Mouse (Mus musculus): Measurements from ENCODE around the gene Rhot1. TPM values are rescaled to one million over a fixed set of nuclear protein-coding genes. Genes with fewer than 3 reads are reported as not detected.
"Not testable (repeated sequence)": the region's sequence is repeated elsewhere in the genome, so short reads cannot be mapped to it uniquely, and the experiment has no call there.

Rhot1 gene
- total and polyA plus RNA-seq, 2 experiments from 2014 or later = 53.8 to 89.3 TPM

- peak overlapping the region; percentile 93 for H3K9ac ChIP-seq (replicated peaks; ENCODE audit: low read depth, low read length)
- H3K4me2 ChIP-seq (ENCODE audit: low read depth, low read length) = peak overlapping the region; percentile 78
- peak overlapping the region; percentile 94; the same call in 1 of the 2 replicates for H3K27ac ChIP-seq (ENCODE audit: low read depth)
- TF ChIP-seq CTCF (IDR thresholded peaks at IDR 0.05; ENCODE audit: low read depth) (no peak), EP300 (IDR thresholded peaks at IDR 0.05; ENCODE audit: low read depth) (no peak)
- 0 out of 2 replicates have a peak, but pooled peaks cover 3% of the 10 kb centered on the region for H3K4me1 ChIP-seq (ENCODE audit: control insufficient read depth, insufficient read depth)
- 86% methylated on average over 6 of the region's 6 CpGs for WGBS
- H3K4me3 ChIP-seq (ENCODE audit: low read depth, low read length) = peak overlapping the region; percentile 91
- no peaks in the 10 kb centered on the region for H3K27me3 ChIP-seq (ENCODE audit: control insufficient read depth, insufficient read depth, low read length)
- 0 out of 2 replicates have a peak, but pooled peaks cover 8% of the 10 kb centered on the region for H3K36me3 ChIP-seq (replicated peaks; ENCODE audit: control insufficient read depth, insufficient read depth, low read length)
- DNase-seq (ENCODE audit: low spot score) (no peak), ATAC-seq (ENCODE audit: insufficient read depth, low read depth) (no peak)
- H3K9me3 ChIP-seq (replicated peaks; ENCODE audit: control insufficient read depth, low read length) = no peaks in the 10 kb centered on the region
Observed at GRCm38 (mm10) chr11:80184531-80185071, 24.2 kb upstream of the Rhot1 start.

- WGBS = 61% methylated on average over 5 of the region's 5 CpGs
- H3K4me2 ChIP-seq (ENCODE audit: low read depth, low read length) = peak overlapping the region; percentile 78; the same call in 1 of the 2 replicates
- H3K4me3 ChIP-seq (ENCODE audit: low read depth, low read length); DNase-seq (ENCODE audit: low spot score); H3K9ac ChIP-seq (replicated peaks; ENCODE audit: low read depth, low read length); ATAC-seq (ENCODE audit: insufficient read depth, low read depth); H3K9me3 ChIP-seq (replicated peaks; ENCODE audit: control insufficient read depth, low read length); H3K27me3 ChIP-seq (ENCODE audit: control insufficient read depth, insufficient read depth, low read length); H3K27ac ChIP-seq (ENCODE audit: low read depth); H3K4me1 ChIP-seq (ENCODE audit: control insufficient read depth, insufficient read depth): not testable (repeated sequence)
- H3K36me3 ChIP-seq (replicated peaks; ENCODE audit: control insufficient read depth, insufficient read depth, low read length) = peaks cover 14% of the 10 kb centered on the region
Observed at GRCm38 (mm10) chr11:80185441-80185976, 23.3 kb upstream of the Rhot1 start.

GRCm38 (mm10) chr11:80190280-80190679, 18.5 kb upstream of the Rhot1 start:
- WGBS = 65% methylated on average over 4 of the region's 4 CpGs
- no peak overlapping the region for H3K9ac ChIP-seq (replicated peaks; ENCODE audit: low read depth, low read length)
- TF ChIP-seq EP300 (IDR thresholded peaks at IDR 0.05; ENCODE audit: low read depth) (no peak), CTCF (IDR thresholded peaks at IDR 0.05; ENCODE audit: low read depth) (no peak)
- DNase-seq (ENCODE audit: low spot score) (no peak), ATAC-seq (ENCODE audit: insufficient read depth, low read depth) (no peak)
- no peaks in the 10 kb centered on the region for H3K4me1 ChIP-seq (ENCODE audit: control insufficient read depth, insufficient read depth)
- H3K27me3 ChIP-seq (ENCODE audit: control insufficient read depth, insufficient read depth, low read length) = no peaks in the 10 kb centered on the region
- peaks cover 36% of the 10 kb centered on the region for H3K36me3 ChIP-seq (replicated peaks; ENCODE audit: control insufficient read depth, insufficient read depth, low read length)
- H3K4me3 ChIP-seq (ENCODE audit: low read depth, low read length) = no peak overlapping the region
- H3K4me2 ChIP-seq (ENCODE audit: low read depth, low read length) = no peak overlapping the region
- no peak overlapping the region for H3K27ac ChIP-seq (ENCODE audit: low read depth)
- H3K9me3 ChIP-seq (replicated peaks; ENCODE audit: control insufficient read depth, low read length) = no peaks in the 10 kb centered on the region

GRCm38 (mm10) chr11:80193827-80194226, 15.0 kb upstream of the Rhot1 start:
- no peak overlapping the region for H3K27ac ChIP-seq (ENCODE audit: low read depth)
- H3K4me2 ChIP-seq (ENCODE audit: low read depth, low read length) = no peak overlapping the region
- ATAC-seq (ENCODE audit: insufficient read depth, low read depth) (no peak), DNase-seq (ENCODE audit: low spot score) (no peak)
- no peak for TF ChIP-seq CTCF (IDR thresholded peaks at IDR 0.05; ENCODE audit: low read depth)
- TF ChIP-seq EP300 (IDR thresholded peaks at IDR 0.05; ENCODE audit: low read depth) = no peak
- H3K4me1 ChIP-seq (ENCODE audit: control insufficient read depth, insufficient read depth) = no peaks in the 10 kb centered on the region
- peaks cover 44% of the 10 kb centered on the region for H3K36me3 ChIP-seq (replicated peaks; ENCODE audit: control insufficient read depth, insufficient read depth, low read length)
- H3K9ac ChIP-seq (replicated peaks; ENCODE audit: low read depth, low read length) = no peak overlapping the region
- H3K9me3 ChIP-seq (replicated peaks; ENCODE audit: control insufficient read depth, low read length) = no peaks in the 10 kb centered on the region
- no peak overlapping the region for H3K4me3 ChIP-seq (ENCODE audit: low read depth, low read length)
- WGBS = 67% methylated on average over 4 of the region's 4 CpGs
- no peaks in the 10 kb centered on the region for H3K27me3 ChIP-seq (ENCODE audit: control insufficient read depth, insufficient read depth, low read length)

- TF ChIP-seq EP300 (IDR thresholded peaks at IDR 0.05; ENCODE audit: low read depth) (no peak), CTCF (IDR thresholded peaks at IDR 0.05; ENCODE audit: low read depth) (no peak)
- ATAC-seq (ENCODE audit: insufficient read depth, low read depth) = no peak
- Histone ChIP-seq H3K27me3 (ENCODE audit: control insufficient read depth, insufficient read depth, low read length) (no peaks in the 10 kb centered on the region), H3K9me3 (replicated peaks; ENCODE audit: control insufficient read depth, low read length) (no peaks in the 10 kb centered on the region), H3K9ac (replicated peaks; ENCODE audit: low read depth, low read length) (no peak overlapping the region), H3K4me2 (ENCODE audit: low read depth, low read length) (no peak overlapping the region), H3K36me3 (replicated peaks; ENCODE audit: control insufficient read depth, insufficient read depth, low read length) (peaks cover 34% of the 10 kb centered on the region), H3K4me3 (ENCODE audit: low read depth, low read length) (no peak overlapping the region), H3K4me1 (ENCODE audit: control insufficient read depth, insufficient read depth) (no peaks in the 10 kb centered on the region), H3K27ac (ENCODE audit: low read depth) (no peak overlapping the region)
- DNase-seq (ENCODE audit: low spot score) = no peak
- WGBS = 85% methylated on average over 7 of the region's 7 CpGs
Observed at GRCm38 (mm10) chr11:80196351-80196750, 12.5 kb upstream of the Rhot1 start.

- Histone ChIP-seq H3K4me3 (ENCODE audit: low read depth, low read length) (no peak overlapping the region), H3K27ac (ENCODE audit: low read depth) (no peak overlapping the region), H3K9ac (replicated peaks; ENCODE audit: low read depth, low read length) (no peak overlapping the region), H3K36me3 (replicated peaks; ENCODE audit: control insufficient read depth, insufficient read depth, low read length) (peaks cover 26% of the 10 kb centered on the region), H3K27me3 (ENCODE audit: control insufficient read depth, insufficient read depth, low read length) (no peaks in the 10 kb centered on the region), H3K4me2 (ENCODE audit: low read depth, low read length) (no peak overlapping the region), H3K9me3 (replicated peaks; ENCODE audit: control insufficient read depth, low read length) (no peaks in the 10 kb centered on the region), H3K4me1 (ENCODE audit: control insufficient read depth, insufficient read depth) (no peaks in the 10 kb centered on the region)
- TF ChIP-seq EP300 (IDR thresholded peaks at IDR 0.05; ENCODE audit: low read depth) (no peak), CTCF (IDR thresholded peaks at IDR 0.05; ENCODE audit: low read depth) (no peak)
- DNase-seq (ENCODE audit: low spot score) (no peak), ATAC-seq (ENCODE audit: insufficient read depth, low read depth) (no peak)
- 85% methylated on average over 3 of the region's 3 CpGs for WGBS
Observed at GRCm38 (mm10) chr11:80199316-80199715, 9.5 kb upstream of the Rhot1 start.
